In genomic region chr5:34523958-34524485, GRCm38 (mm10) we compare ENCODE assay signal across 16 mouse cellular contexts. TPM values are rescaled to one million over a fixed set of nuclear protein-coding genes. Genes with fewer than 3 reads are reported as not detected.
DNase-seq lines count a peak whose midpoint lies in the region; TF ChIP-seq lines count a peak whose summit lies in the region.
"Had no signal": no experiment of that assay in that cellular context is flagged by ENCODE, and none has a peak within 500 bp of the region (broad histone marks: within the 10 kb centered on the region; RNA-seq: fewer than 3 reads in every experiment).

No protein-coding gene starts in this region.

- H3K4me3 ChIP-seq in left cerebral cortex, adult 2 months: no peak overlapping the region
- no peak overlapping the region for H3K4me3 ChIP-seq in spleen, adult 2 months (ENCODE audit: extremely low read depth, insufficient read depth, insufficient read length)
- H3K4me3 ChIP-seq: heart, embryonic 10.5 days; midbrain, embryonic 15.5 days had no signal

- H3K36me3 ChIP-seq in spleen, adult 2 months (ENCODE audit: control insufficient read depth, insufficient read depth, low read length): 0 out of 2 replicates have a peak, but pooled peaks cover 1% of the 10 kb centered on the region
- no peaks in the 10 kb centered on the region for H3K36me3 ChIP-seq in splenic B cell, adult 2 months (ENCODE audit: control insufficient read depth, insufficient read depth, low read length, poor library complexity, severe bottlenecking)
- H3K36me3 ChIP-seq: heart, embryonic 10.5 days; midbrain, embryonic 15.5 days had no signal

- no peak overlapping the region for H3K27ac ChIP-seq in left cerebral cortex, adult 2 months
- peak overlapping the region; percentile 70 for H3K27ac ChIP-seq in spleen, adult 2 months (ENCODE audit: insufficient read depth, low read length)
- H3K27ac ChIP-seq: heart, embryonic 10.5 days; midbrain, embryonic 15.5 days had no signal

- peaks cover 51% of the 10 kb centered on the region for H3K4me1 ChIP-seq in spleen, adult 2 months (ENCODE audit: control insufficient read depth, insufficient read depth, insufficient read length)

- 51% methylated on average over 4 of the region's 4 CpGs for WGBS in spleen, adult 2 months

- no peak for DNase-seq in left cerebral cortex, adult 2 months (ENCODE audit: extremely low spot score in 1 of 2, low spot score in 2 of 2)
- DNase-seq in left cerebral cortex, postnatal 25 days (ENCODE audit: low spot score in 2 of 2): no peak
- DNase-seq in spleen, adult 2 months (ENCODE audit: low read depth in 1 of 2, low spot score in 2 of 2): peak in 1 of 2 experiments; percentile 65
- no peak for DNase-seq in spleen, postnatal 14 days (ENCODE audit: low spot score in 2 of 2)
- peak; percentile 21 for DNase-seq in ES-CJ7 (ENCODE audit: low read depth, low spot score)
- peak; percentile 78 for DNase-seq in splenic B cell, adult 2 months (ENCODE audit: low read depth, low spot score)
- no peak for DNase-seq in layer of hippocampus, adult 9-10 months (ENCODE audit: low spot score)
- DNase-seq: adrenal gland, adult 8-10 months; cerebellum, adult 9-11 months; forebrain, postnatal 0 days; heart, postnatal 36 days; kidney, postnatal 14 days; lung, postnatal 36 days; retina, postnatal 1 day had no signal

- intact Hi-C loops in left cerebral cortex, adult 2 months (cut with DNase I): loop anchor here (2.0 to 10.0 kb wide), 2 partner anchors 113 to 241 kb away; partner anchors contain the start of genes Htt and Mfsd10
- intact Hi-C loops in left cerebral cortex, postnatal 25 days (cut with DNase I): no loop called here

- no peaks in the 10 kb centered on the region for H3K27me3 ChIP-seq in spleen, adult 2 months (ENCODE audit: control insufficient read depth, insufficient read depth, low read length)
- no peaks in the 10 kb centered on the region for H3K27me3 ChIP-seq in splenic B cell, adult 2 months (ENCODE audit: control insufficient read depth, insufficient read depth, low read length, poor library complexity, severe bottlenecking)
- H3K27me3 ChIP-seq: midbrain, embryonic 15.5 days had no signal

- TF ChIP-seq CTCF in left cerebral cortex, adult 2 months (IDR thresholded peaks at IDR 0.05): peak; percentile 18
- peak; percentile 53; the same call in 1 of the 2 replicates for TF ChIP-seq CTCF in spleen, adult 2 months (IDR thresholded peaks at IDR 0.05; ENCODE audit: extremely low read depth, insufficient read depth, insufficient read length, insufficient replicate concordance)

- no peak for TF ChIP-seq POLR2A in spleen, adult 2 months (IDR thresholded peaks at IDR 0.05; ENCODE audit: low read depth, low read length)

RNA-seq across cellular contexts. Expression of gene Sh3bp2, which starts 1.6 kb away (rescaled TPM):
- 1 to 10 TPM; 3.4 to 3.9 TPM for total RNA-seq in left cerebral cortex, adult 2 months (2021)
- total RNA-seq in left cerebral cortex, postnatal 25 days (2021): 1 to 10 TPM; 2.1 to 4.9 TPM
- 50.7 and 51.3 TPM in 2 replicates for polyA plus RNA-seq in spleen, adult 2 months (2012; rRNA removed)

RNA-seq across cellular contexts. Expression of gene Tnip2, which starts 10.2 kb away (rescaled TPM):
- 10 to 100 TPM; 20.2 to 21.8 TPM for total RNA-seq in left cerebral cortex, adult 2 months (2021)
- total RNA-seq in left cerebral cortex, postnatal 25 days (2021): 10 to 100 TPM; 13.0 to 13.1 TPM
- polyA plus RNA-seq in spleen, adult 2 months (2012; rRNA removed): 23.3 and 27.4 TPM in 2 replicates

RNA-seq across cellular contexts. Expression of gene Add1, which starts 49.4 kb away (rescaled TPM):
- 100 to 1,000 TPM; 409 to 413 TPM for total RNA-seq in left cerebral cortex, adult 2 months (2021)
- total RNA-seq in left cerebral cortex, postnatal 25 days (2021): 100 to 1,000 TPM; 415 to 423 TPM
- polyA plus RNA-seq in spleen, adult 2 months (2012; rRNA removed): 152 and 170 TPM in 2 replicates

Comparison
In these comparisons a context has a peak if more than half of its experiments do, and no peak if none do; other contexts are left out.
1. DNase-seq: peak in ES-CJ7 (single experiment) and splenic B cell, adult 2 months (single experiment); none in left cerebral cortex, adult 2 months (0 of 2), left cerebral cortex, postnatal 25 days (0 of 2), spleen, postnatal 14 days (0 of 2) and layer of hippocampus, adult 9-10 months (single experiment).